Mouse (Mus musculus) kidney, adult 2 months (tissue): ENCODE measurements around the gene AI854703.

Experiments used
- CTCF ChIP-seq: fragments of 200-500 bp; conservative IDR thresholded peaks from 2 replicates; pipeline ENCODE4 v1.5.1; 2011; ENCODE audit warnings: low read depth, mild to moderate bottlenecking, control low read depth, low read length, moderate library complexity, mixed read lengths; ENCODE audit not compliant: insufficient read depth, insufficient read length
- POLR2A ChIP-seq: fragments of 200-500 bp; IDR thresholded peaks from one replicate; pipeline ENCODE4 v1.6.1; 2011; ENCODE audit warnings: low read depth, low read length, control low read depth

GRCm38 (mm10) chr6:48675931-48676859 lies 49.6 kb downstream of the AI854703 start, which contains the start of gene Gimap9:
- TF ChIP-seq CTCF (no peak), POLR2A (no peak)
